Mouse (Mus musculus): ENCODE data around the gene Arhgef10l.

GRCm38 (mm10) chr4:140710781-140711180 lies 45.0 kb upstream of the Arhgef10l start:
- TF ChIP-seq CTCF (IDR thresholded peaks at IDR 0.05; ENCODE audit: insufficient read depth, low read length) (no peak), POLR2A (IDR thresholded peaks at IDR 0.05; ENCODE audit: borderline replicate concordance, extremely low read depth, low read depth, low read length) (no peak)

All from lung, adult 2 months (tissue).